Mouse (Mus musculus): ENCODE results near the gene Olfr688. TPM values are rescaled to one million over a fixed set of nuclear protein-coding genes. Genes with fewer than 3 reads are reported as not detected.

Olfr688 gene
- total and polyA plus RNA-seq, 2 experiments from 2014 or later = not detected

GRCm38 (mm10) chr7:105325302-105325701 is 37.4 kb downstream of the Olfr688 start:
- no peak overlapping the region for H3K9ac ChIP-seq (replicated peaks; ENCODE audit: low read length)
- no peak for DNase-seq (ENCODE audit: low spot score)
- H3K4me1 ChIP-seq (ENCODE audit: insufficient read depth, low read length) = no peaks in the 10 kb centered on the region
- 79% methylated on average over 2 of the region's 2 CpGs for WGBS
- no peak for ATAC-seq
- no peak overlapping the region for H3K4me3 ChIP-seq (ENCODE audit: low read length)
- no peak overlapping the region for H3K27ac ChIP-seq
- no peak for TF ChIP-seq CTCF (IDR thresholded peaks at IDR 0.05; ENCODE audit: low read depth)
- H3K9me3 ChIP-seq (ENCODE audit: low read length) = no peaks in the 10 kb centered on the region
- H3K27me3 ChIP-seq (ENCODE audit: insufficient read depth, low read length) = no peaks in the 10 kb centered on the region
- no peak overlapping the region for H3K4me2 ChIP-seq (ENCODE audit: low read depth, low read length)
- no peaks in the 10 kb centered on the region for H3K36me3 ChIP-seq (ENCODE audit: insufficient read depth, low read length)

GRCm38 (mm10) chr7:105334004-105334403 is 46.1 kb downstream of the Olfr688 start, which contains the start of gene Olfr690:
Gene Olfr690 (minus strand): TSS chr7:105334104.
- WGBS = 90% methylated on average over 1 of the region's 1 CpGs
- no peak for DNase-seq (ENCODE audit: low spot score)
- Histone ChIP-seq H3K4me1 (ENCODE audit: insufficient read depth, low read length) (no peaks in the 10 kb centered on the region), H3K27me3 (ENCODE audit: insufficient read depth, low read length) (no peaks in the 10 kb centered on the region), H3K36me3 (ENCODE audit: insufficient read depth, low read length) (no peaks in the 10 kb centered on the region), H3K4me2 (ENCODE audit: low read depth, low read length) (no peak within 1 kb of the TSS), H3K4me3 (ENCODE audit: low read length) (no peak within 1 kb of the TSS), H3K9ac (replicated peaks; ENCODE audit: low read length) (no peak within 1 kb of the TSS), H3K9me3 (ENCODE audit: low read length) (no peaks in the 10 kb centered on the region), H3K27ac (no peak within 1 kb of the TSS)
- ATAC-seq = no peak
- no peak for TF ChIP-seq CTCF (IDR thresholded peaks at IDR 0.05; ENCODE audit: low read depth)

Other genes starting within 250 kb of the Olfr688 start
- gene Olfr677, start 236.7 kb upstream of the Olfr688 start, total RNA-seq (2014; rRNA removed) = not detected in 2 replicates
- not detected in 2 replicates for gene Olfr677, start 236.7 kb upstream of the Olfr688 start, polyA plus RNA-seq (2015; fragmentation: Nextera tagmentation; extraction: Ambion mirVana)
- not detected in 2 replicates for gene Olfr678, start 223.6 kb upstream of the Olfr688 start, total RNA-seq (2014; rRNA removed)
- not detected in 2 replicates for gene Olfr678, start 223.6 kb upstream of the Olfr688 start, polyA plus RNA-seq (2015; fragmentation: Nextera tagmentation; extraction: Ambion mirVana)
- not detected in 2 replicates for gene Olfr679, start 206.9 kb upstream of the Olfr688 start, total RNA-seq (2014; rRNA removed)
- gene Olfr679, start 206.9 kb upstream of the Olfr688 start, polyA plus RNA-seq (2015; fragmentation: Nextera tagmentation; extraction: Ambion mirVana) = not detected in 2 replicates
- gene Olfr680-ps1, start 195.3 kb upstream of the Olfr688 start, total RNA-seq (2014; rRNA removed) = not detected in 2 replicates
- gene Olfr680-ps1, start 195.3 kb upstream of the Olfr688 start, polyA plus RNA-seq (2015; fragmentation: Nextera tagmentation; extraction: Ambion mirVana) = not detected in 2 replicates
- gene Olfr681, start 171.3 kb upstream of the Olfr688 start, total RNA-seq (2014; rRNA removed) = not detected in 2 replicates
- not detected in 2 replicates for gene Olfr681, start 171.3 kb upstream of the Olfr688 start, polyA plus RNA-seq (2015; fragmentation: Nextera tagmentation; extraction: Ambion mirVana)
- gene Olfr683, start 141.1 kb upstream of the Olfr688 start, total RNA-seq (2014; rRNA removed) = not detected in 2 replicates
- not detected in 2 replicates for gene Olfr683, start 141.1 kb upstream of the Olfr688 start, polyA plus RNA-seq (2015; fragmentation: Nextera tagmentation; extraction: Ambion mirVana)
- not detected in 2 replicates for gene Olfr684, start 124.4 kb upstream of the Olfr688 start, total RNA-seq (2014; rRNA removed)
- not detected in 2 replicates for gene Olfr684, start 124.4 kb upstream of the Olfr688 start, polyA plus RNA-seq (2015; fragmentation: Nextera tagmentation; extraction: Ambion mirVana)
- gene Olfr685, start 102.1 kb upstream of the Olfr688 start, total RNA-seq (2014; rRNA removed) = 0.52 TPM in 1 of 2 replicates, not detected in the other
- not detected in 2 replicates for gene Olfr685, start 102.1 kb upstream of the Olfr688 start, polyA plus RNA-seq (2015; fragmentation: Nextera tagmentation; extraction: Ambion mirVana)
- gene Olfr686, start 80.6 kb upstream of the Olfr688 start, total RNA-seq (2014; rRNA removed) = 0.10 TPM in 1 of 2 replicates, not detected in the other
- gene Olfr686, start 80.6 kb upstream of the Olfr688 start, polyA plus RNA-seq (2015; fragmentation: Nextera tagmentation; extraction: Ambion mirVana) = not detected in 2 replicates
- gene Olfr689, start 23.1 kb downstream of the Olfr688 start, total RNA-seq (2014; rRNA removed) = not detected in 2 replicates
- 0.05 and 0.16 TPM in 2 replicates for gene Olfr689, start 23.1 kb downstream of the Olfr688 start, polyA plus RNA-seq (2015; fragmentation: Nextera tagmentation; extraction: Ambion mirVana)
- 0.14 and 0.99 TPM in 2 replicates for gene Olfr690, start 46.0 kb downstream of the Olfr688 start, total RNA-seq (2014; rRNA removed)
- not detected in 2 replicates for gene Olfr690, start 46.0 kb downstream of the Olfr688 start, polyA plus RNA-seq (2015; fragmentation: Nextera tagmentation; extraction: Ambion mirVana)
- 0.52 and 0.75 TPM in 2 replicates for gene Olfr691, start 54.2 kb downstream of the Olfr688 start, total RNA-seq (2014; rRNA removed)
- 0.13 and 0.15 TPM in 2 replicates for gene Olfr691, start 54.2 kb downstream of the Olfr688 start, polyA plus RNA-seq (2015; fragmentation: Nextera tagmentation; extraction: Ambion mirVana)
- not detected in 2 replicates for gene Olfr692, start 80.1 kb downstream of the Olfr688 start, total RNA-seq (2014; rRNA removed)
- gene Olfr692, start 80.1 kb downstream of the Olfr688 start, polyA plus RNA-seq (2015; fragmentation: Nextera tagmentation; extraction: Ambion mirVana) = not detected in 2 replicates
- not detected in 2 replicates for gene Gm5901, start 86.9 kb downstream of the Olfr688 start, total RNA-seq (2014; rRNA removed)
- 0.44 TPM in 1 of 2 replicates, not detected in the other for gene Gm5901, start 86.9 kb downstream of the Olfr688 start, polyA plus RNA-seq (2015; fragmentation: Nextera tagmentation; extraction: Ambion mirVana)
- gene Fam160a2, start 112.0 kb downstream of the Olfr688 start, total RNA-seq (2014; rRNA removed) = 48.0 and 48.8 TPM in 2 replicates
- 30.7 and 33.4 TPM in 2 replicates for gene Fam160a2, start 112.0 kb downstream of the Olfr688 start, polyA plus RNA-seq (2015; fragmentation: Nextera tagmentation; extraction: Ambion mirVana)
- gene Cnga4, start 116.5 kb downstream of the Olfr688 start, total RNA-seq (2014; rRNA removed) = 0.21 TPM in 1 of 2 replicates, not detected in the other
- gene Cnga4, start 116.5 kb downstream of the Olfr688 start, polyA plus RNA-seq (2015; fragmentation: Nextera tagmentation; extraction: Ambion mirVana) = 0.08 and 0.14 TPM in 2 replicates
- gene Cckbr, start 137.6 kb downstream of the Olfr688 start, total RNA-seq (2014; rRNA removed) = 10.7 and 14.2 TPM in 2 replicates
- 5.3 TPM in 2 replicates for gene Cckbr, start 137.6 kb downstream of the Olfr688 start, polyA plus RNA-seq (2015; fragmentation: Nextera tagmentation; extraction: Ambion mirVana)
- 32.8 and 49.5 TPM in 2 replicates for gene Cavin3, start 194.2 kb downstream of the Olfr688 start, total RNA-seq (2014; rRNA removed)
- gene Cavin3, start 194.2 kb downstream of the Olfr688 start, polyA plus RNA-seq (2015; fragmentation: Nextera tagmentation; extraction: Ambion mirVana) = 47.3 and 52.7 TPM in 2 replicates